Mouse (Mus musculus): ENCODE results near the gene Ankrd37.
A peak's percentile ranks its signal among the peaks of the same experiment; 100 is the strongest.

Ankrd37 gene

GRCm38 (mm10) chr8:46005596-46005995 is at the start of gene Ankrd37:
TSS of gene Ankrd37 (minus strand) at chr8:46005707.
- no peak for DNase-seq

GRCm38 (mm10) chr8:46040260-46040659 is 34.8 kb upstream of the Ankrd37 start:
- DNase-seq, result no peak

DNA sequence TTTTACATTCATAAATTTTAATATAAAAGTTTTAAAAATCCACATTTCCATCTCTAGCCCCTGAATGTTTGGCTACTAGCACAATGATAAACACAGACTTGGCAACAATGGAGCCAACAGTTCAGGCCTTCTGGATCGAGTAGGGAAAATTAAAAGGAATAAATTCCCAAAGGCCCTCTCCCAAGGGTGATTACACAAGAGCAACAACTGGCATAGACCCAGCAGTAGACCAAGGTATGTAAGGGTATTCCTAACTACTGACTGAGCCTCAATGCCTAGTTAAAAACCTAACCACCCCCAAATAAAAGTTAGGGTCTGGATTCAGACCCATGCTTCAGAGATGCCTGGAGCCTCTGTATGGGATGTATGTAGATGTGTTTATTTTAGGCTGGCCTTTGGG is 34.2 kb upstream of the Ankrd37 start:
- no peak for DNase-seq

DNA sequence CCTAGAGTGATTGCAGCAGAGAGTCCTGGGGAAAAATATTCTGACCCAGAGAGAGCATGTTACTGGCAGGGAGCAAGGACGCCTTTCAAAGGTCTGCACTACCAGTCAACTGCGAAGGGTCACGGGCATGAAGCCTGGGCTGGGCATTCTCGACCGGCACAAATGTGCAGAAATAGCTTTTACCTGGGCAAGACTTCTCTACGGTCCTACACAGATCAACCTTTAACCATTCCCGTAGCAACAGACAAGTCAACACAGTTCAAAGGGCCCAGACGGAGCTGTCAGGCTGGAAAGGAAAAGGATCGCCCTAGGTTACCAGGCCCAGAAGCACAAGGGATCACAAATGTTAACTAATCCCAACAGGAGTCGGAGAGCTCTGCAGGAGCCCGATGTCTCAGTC is 30.7 kb upstream of the Ankrd37 start:
- peak; percentile 56 to 80 for DNase-seq

DNA sequence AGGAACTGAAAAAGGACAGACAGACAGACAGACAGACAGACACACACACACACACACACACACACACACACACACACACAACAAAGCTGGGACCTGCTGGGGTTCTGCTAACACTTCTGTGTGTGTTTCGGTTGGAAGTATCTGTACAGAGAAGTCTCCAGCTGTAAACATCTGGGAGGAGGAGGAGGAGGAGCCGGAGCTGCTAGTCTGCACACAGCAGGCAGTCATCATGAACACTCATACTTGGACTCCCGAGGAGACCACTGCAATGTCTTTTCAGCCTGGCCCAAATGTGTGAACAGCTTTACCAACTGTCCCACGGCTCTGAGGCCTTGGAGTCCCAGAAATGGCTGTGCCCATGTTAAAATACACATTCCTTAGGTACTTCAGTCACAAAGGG is 18.9 kb upstream of the Ankrd37 start:
- DNase-seq, result no peak

- no peak for DNase-seq
Observed at GRCm38 (mm10) chr8:46022758-46023157, 17.3 kb upstream of the Ankrd37 start.

DNA sequence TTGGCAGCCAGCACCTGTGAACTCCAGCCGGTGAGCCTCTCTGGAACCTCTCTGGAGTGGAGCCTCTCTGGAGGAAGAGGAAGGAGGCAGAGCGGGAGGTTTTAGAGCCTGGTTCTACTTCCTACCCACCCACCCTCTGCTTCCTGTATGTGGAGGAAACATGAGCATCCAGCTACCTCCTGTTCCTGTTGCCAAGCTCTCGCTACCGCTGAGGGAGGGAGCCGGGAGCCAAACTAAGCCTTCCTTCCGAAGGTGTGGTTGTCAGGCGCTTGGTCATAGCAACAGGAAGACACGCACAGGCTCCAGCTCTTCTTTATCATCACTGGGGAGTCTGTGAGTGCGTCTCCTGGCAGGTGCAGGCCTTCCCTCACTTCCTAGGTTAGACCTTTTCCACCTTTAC is 16.7 kb upstream of the Ankrd37 start:
- DNase-seq, result peak in 1 of 2 experiments; percentile 42

- DNase-seq, result peak; percentile 27 to 60
Observed at GRCm38 (mm10) chr8:46010746-46011680, 5.5 kb upstream of the Ankrd37 start.

DNA sequence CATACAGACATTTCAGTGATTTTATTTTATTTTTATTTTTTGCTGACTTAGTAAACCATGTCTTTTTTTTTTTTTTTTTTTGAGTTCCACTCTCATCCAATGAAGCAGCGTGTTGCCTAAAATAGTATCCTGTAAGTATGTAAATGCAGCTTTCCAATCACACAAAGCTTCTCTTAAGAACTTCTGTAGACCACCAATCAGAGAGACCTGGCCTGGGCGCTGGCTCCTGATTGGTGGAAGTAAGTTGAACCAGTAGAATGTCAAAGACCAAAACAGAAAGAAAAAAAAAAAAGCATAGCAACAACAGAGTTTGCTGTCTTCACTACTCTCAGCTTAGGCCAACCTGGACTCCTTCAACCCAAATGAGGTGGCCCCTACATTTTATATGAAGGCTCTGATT is 4.8 kb upstream of the Ankrd37 start:
- no peak for DNase-seq

GRCm38 (mm10) chr8:46007050-46007672 is 1.7 kb upstream of the Ankrd37 start:
- no peak for DNase-seq

- peak; percentile 99 for DNase-seq
Observed at GRCm38 (mm10) chr8:45999784-46000705, 5.5 kb downstream of the Ankrd37 start.

- peak; percentile 51 to 69 for DNase-seq
Observed at GRCm38 (mm10) chr8:45999138-45999783, 6.2 kb downstream of the Ankrd37 start, which contains the start of gene Lrp2bp. TSS of gene Lrp2bp (plus strand) at chr8:45999303.

DNA sequence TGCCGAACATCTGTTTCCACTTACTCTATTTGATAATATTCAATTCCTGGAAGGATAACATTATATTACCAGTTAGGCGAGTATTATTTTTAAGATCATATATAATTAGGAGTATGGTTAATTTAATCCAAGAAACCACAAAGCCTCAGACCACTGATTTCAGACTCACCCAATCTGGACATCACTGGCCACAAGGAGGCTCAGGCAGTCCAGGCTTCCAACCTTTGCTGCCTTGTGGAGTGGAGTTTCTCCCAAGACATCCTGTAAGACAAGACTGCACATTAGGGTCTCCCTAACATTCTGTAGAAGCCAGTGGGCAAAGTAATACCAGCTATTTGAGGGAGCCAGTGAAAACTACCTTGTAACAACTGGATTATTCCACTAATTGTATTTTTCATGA is 7.3 kb downstream of the Ankrd37 start:
- DNase-seq, result no peak

GRCm38 (mm10) chr8:45995576-45995975 is 9.9 kb downstream of the Ankrd37 start:
- no peak for DNase-seq

GRCm38 (mm10) chr8:45994111-45994510 is 11.4 kb downstream of the Ankrd37 start:
- DNase-seq, result no peak

GRCm38 (mm10) chr8:45990631-45991310 is 14.7 kb downstream of the Ankrd37 start:
- DNase-seq, result no peak

DNA sequence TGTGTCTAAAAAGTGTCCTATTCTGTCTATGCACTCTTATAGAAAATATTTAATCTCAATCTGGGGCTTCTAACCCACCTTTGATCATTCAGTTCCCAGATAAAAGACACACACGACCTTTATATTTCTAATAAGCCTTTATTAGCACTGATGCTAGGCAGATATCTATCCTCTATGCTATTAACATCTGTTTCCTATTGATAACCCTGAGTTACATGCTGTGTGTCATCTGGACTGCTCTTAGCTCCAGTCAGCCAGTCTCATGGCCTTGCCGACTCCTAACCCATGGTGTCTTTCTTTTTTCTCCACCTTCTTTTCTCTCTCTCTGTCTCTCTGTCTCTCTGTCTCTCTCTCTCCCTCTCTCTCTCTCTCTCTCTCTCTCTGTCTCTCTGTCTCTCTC is 17.3 kb downstream of the Ankrd37 start:
- DNase-seq, result no peak

DNA sequence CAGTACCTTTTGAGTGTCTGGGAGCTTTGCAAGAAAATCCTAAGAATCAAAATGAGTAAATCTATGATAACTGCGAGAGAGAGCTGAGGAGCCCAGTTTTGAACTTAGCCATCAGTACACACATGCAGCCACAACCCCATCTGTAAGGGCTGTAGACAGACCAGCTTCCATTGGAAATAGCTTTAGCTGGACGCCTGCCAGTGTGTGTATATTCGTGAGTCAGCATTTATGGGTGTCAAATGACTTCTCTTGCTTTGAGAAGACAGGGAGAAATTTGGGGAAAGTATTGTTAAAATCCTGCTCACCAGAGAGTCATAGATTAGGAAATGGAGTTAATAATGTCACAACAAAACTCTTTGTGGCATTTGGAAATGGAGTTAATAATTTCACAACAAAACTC is 18.8 kb downstream of the Ankrd37 start:
- peak in 1 of 2 experiments; percentile 33 for DNase-seq

GRCm38 (mm10) chr8:45975837-45976468 is 29.6 kb downstream of the Ankrd37 start:
- DNase-seq, result no peak

DNA sequence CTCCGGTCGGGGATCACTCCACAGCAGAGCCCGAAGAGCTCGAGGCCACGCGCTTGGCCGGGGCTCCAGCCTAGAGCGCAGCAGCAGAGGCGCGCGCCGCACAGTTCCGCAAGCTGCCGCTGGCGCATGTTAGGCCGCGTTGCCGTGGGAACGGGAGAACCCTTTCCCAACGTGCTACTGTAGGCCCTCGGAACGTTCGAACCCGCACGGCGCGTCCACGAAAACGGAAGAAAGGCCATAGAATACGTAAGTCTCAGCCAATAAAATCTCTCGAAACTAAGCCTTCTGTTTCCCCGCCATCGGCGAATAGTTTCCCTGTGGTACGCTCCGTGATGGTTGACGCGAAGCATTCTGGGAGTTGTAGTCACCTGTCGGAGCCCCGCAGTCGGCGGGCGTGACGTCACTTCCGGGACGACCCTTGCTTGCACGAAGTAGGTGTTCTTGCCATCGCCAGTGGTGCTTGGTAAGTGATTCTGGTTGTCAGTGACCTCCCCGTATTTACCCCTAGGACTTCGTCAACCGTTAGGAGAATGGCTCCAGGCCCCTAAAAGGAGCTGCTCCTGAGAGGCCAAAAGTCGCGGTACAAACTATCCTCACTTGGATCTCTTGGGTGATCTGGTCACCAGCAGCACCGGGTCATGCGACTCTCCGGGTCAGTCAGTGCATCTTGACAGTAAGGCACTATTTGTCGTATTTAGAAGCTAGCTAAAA is 30.2 kb downstream of the Ankrd37 start, which contains the start of the genes 1700029J07Rik and Ufsp2:
Gene 1700029J07Rik (minus strand): TSS at position 127 of the 711 bp plus-strand sequence.
Gene Ufsp2 (plus strand): TSS at position 403 of the 711 bp plus-strand sequence.
- peak; percentile 98 to 100 for DNase-seq
